Mouse (Mus musculus) myocyte (in vitro differentiated cells): ENCODE measurements around the gene Gm10277. TPM values are rescaled to one million over a fixed set of nuclear protein-coding genes. Genes with fewer than 3 reads are reported as not detected.
A peak's percentile ranks its signal among the peaks of the same experiment; 100 is the strongest.

Experiments used
- H3K27me3 ChIP-seq: one replicate; pipeline ENCODE4 v1.6.1; 2011; ENCODE audit not compliant: control insufficient read depth, insufficient read depth, insufficient read length
- H3K36me3 ChIP-seq: one replicate; pipeline ENCODE4 v1.6.1; 2011; ENCODE audit not compliant: control insufficient read depth, insufficient read depth
- H3K4me2 ChIP-seq: one replicate; pipeline ENCODE4 v1.6.1; 2011; ENCODE audit warnings: low read depth, control low read depth
- H3K4me3 ChIP-seq: one replicate; pipeline ENCODE4 v1.5.1; 2011; ENCODE audit warnings: mild to moderate bottlenecking, control low read depth, moderate library complexity
- H3K79me2 ChIP-seq: one replicate; pipeline ENCODE4 v1.6.1; 2011; ENCODE audit not compliant: control insufficient read depth, insufficient read depth
- H3ac ChIP-seq: one replicate; pipeline ENCODE4 v1.6.1; 2011; ENCODE audit not compliant: control insufficient read depth, insufficient read length
- CEBPB ChIP-seq: IDR thresholded peaks from 2 replicates; pipeline ENCODE4 v1.6.1; 2011; ENCODE audit warnings: mild to moderate bottlenecking, moderate library complexity; ENCODE audit not compliant: poor library complexity, insufficient read depth, severe bottlenecking
- E2F4 ChIP-seq: IDR thresholded peaks from one replicate; pipeline ENCODE4 v1.6.1; 2011; ENCODE audit warnings: mild to moderate bottlenecking, control low read depth, moderate library complexity; ENCODE audit not compliant: insufficient read depth
- MAX ChIP-seq: IDR thresholded peaks from one replicate; pipeline ENCODE4 v1.6.1; 2011; ENCODE audit warnings: low read depth, mild to moderate bottlenecking, control low read depth
- MYOD1 ChIP-seq, 3 experiments: IDR thresholded peaks; one replicate each; pipeline ENCODE4 v1.6.1; 2011; ENCODE audit warnings: control low read depth in 2 of 3, low read depth in 2 of 3, mild to moderate bottlenecking in 2 of 3, moderate library complexity in 1 of 3; ENCODE audit not compliant: insufficient read length in 2 of 3, control insufficient read depth in 1 of 3
- MYOG ChIP-seq, 3 experiments: IDR thresholded peaks; one replicate each; pipeline ENCODE4 v1.6.1; 2011; ENCODE audit warnings: control low read depth in 2 of 3, low read depth in 2 of 3, mild to moderate bottlenecking in 2 of 3; ENCODE audit not compliant: insufficient read length in 2 of 3, control insufficient read depth in 1 of 3, insufficient read depth in 1 of 3
- POLR2A ChIP-seq: IDR thresholded peaks from one replicate; pipeline ENCODE4 v1.6.1; 2011; ENCODE audit warnings: low read depth, mild to moderate bottlenecking, control low read depth, moderate library complexity; ENCODE audit not compliant: insufficient read length
- POLR2AphosphoS2 ChIP-seq: IDR thresholded peaks from one replicate; pipeline ENCODE4 v1.6.1; 2011; ENCODE audit warnings: low read depth, control low read depth; ENCODE audit not compliant: insufficient read length
- REST ChIP-seq: IDR thresholded peaks from one replicate; pipeline ENCODE4 v1.6.1; 2011; ENCODE audit warnings: mild to moderate bottlenecking, control low read depth, moderate library complexity; ENCODE audit not compliant: insufficient read depth, insufficient read length
- SRF ChIP-seq: IDR thresholded peaks from one replicate; pipeline ENCODE4 v1.6.1; 2011; ENCODE audit warnings: low read depth; ENCODE audit not compliant: control insufficient read depth, insufficient read length
- TCF12 ChIP-seq: IDR thresholded peaks from one replicate; pipeline ENCODE4 v1.6.1; 2011; ENCODE audit warnings: mild to moderate bottlenecking, control low read depth; ENCODE audit not compliant: poor library complexity, insufficient read depth, severe bottlenecking
- TCF3 ChIP-seq: IDR thresholded peaks from one replicate; pipeline ENCODE4 v1.6.1; 2011; ENCODE audit warnings: low read depth, control low read depth; ENCODE audit not compliant: insufficient read length
- USF1 ChIP-seq: IDR thresholded peaks from one replicate; pipeline ENCODE4 v1.6.1; 2011; ENCODE audit warnings: low read depth, mild to moderate bottlenecking, control low read depth, moderate library complexity
- polyA plus RNA-seq: library from polyadenylated mRNA; unstranded; fragments of >200 nt; fragmentation: generic; extraction: Trizol; gene quantifications from one replicate; pipeline ENCODE4 v1.2.1, GENCODE M21; 2012; ENCODE audit warnings: missing spikeins

Gm10277 gene
- polyA plus RNA-seq, 1 experiment, result 0.07 TPM

- no peak overlapping the region for H3K4me2 ChIP-seq
- TF ChIP-seq USF1, result no peak
Measured at GRCm38 (mm10) chr11:77790286-77790685, 2.7 kb upstream of the Gm10277 start.

GRCm38 (mm10) chr11:77789512-77789911 is 2.0 kb upstream of the Gm10277 start:
- peaks cover 11% of the 10 kb centered on the region for H3K79me2 ChIP-seq
- H3ac ChIP-seq, result no peak overlapping the region
- no peak overlapping the region for H3K4me2 ChIP-seq
- H3K27me3 ChIP-seq, result no peaks in the 10 kb centered on the region
- H3K4me3 ChIP-seq, result no peak overlapping the region
- TF ChIP-seq USF1 (no peak), TCF3 (no peak), MYOG (IDR thresholded peaks at IDR 0.05; ENCODE audit: control insufficient read depth in 1 of 3, insufficient read depth in 1 of 3, insufficient read length in 2 of 3, low read depth in 2 of 3) (no peak), MYOD1 (IDR thresholded peaks at IDR 0.05; ENCODE audit: control insufficient read depth in 1 of 3, insufficient read length in 2 of 3, low read depth in 2 of 3) (no peak), E2F4 (no peak), POLR2AphosphoS2 (no peak), CEBPB (no peak)
- no peaks in the 10 kb centered on the region for H3K36me3 ChIP-seq

More at GRCm38 (mm10) chr11:77790286-77790685, 2.7 kb upstream of the Gm10277 start:
- Histone ChIP-seq H3ac (no peak overlapping the region), H3K79me2 (peaks cover 10% of the 10 kb centered on the region), H3K4me3 (no peak overlapping the region), H3K27me3 (no peaks in the 10 kb centered on the region), H3K36me3 (no peaks in the 10 kb centered on the region)

- no peak overlapping the region for H3K4me3 ChIP-seq
- H3K36me3 ChIP-seq, result no peaks in the 10 kb centered on the region
- no peak overlapping the region for H3ac ChIP-seq
- no peaks in the 10 kb centered on the region for H3K27me3 ChIP-seq
- TF ChIP-seq TCF12 (no peak), CEBPB (no peak), SRF (no peak), MYOD1 (IDR thresholded peaks at IDR 0.05; ENCODE audit: control insufficient read depth in 1 of 3, insufficient read length in 2 of 3, low read depth in 2 of 3) (peak in 2 of 3 experiments; percentile 34 to 76), MYOG (IDR thresholded peaks at IDR 0.05; ENCODE audit: control insufficient read depth in 1 of 3, insufficient read depth in 1 of 3, insufficient read length in 2 of 3, low read depth in 2 of 3) (peak in 1 of 3 experiments; percentile 73)
- peaks cover 4% of the 10 kb centered on the region for H3K79me2 ChIP-seq
- H3K4me2 ChIP-seq, result peak overlapping the region; percentile 56
Measured at GRCm38 (mm10) chr11:77785768-77786561, 1.6 kb downstream of the Gm10277 start.

DNA sequence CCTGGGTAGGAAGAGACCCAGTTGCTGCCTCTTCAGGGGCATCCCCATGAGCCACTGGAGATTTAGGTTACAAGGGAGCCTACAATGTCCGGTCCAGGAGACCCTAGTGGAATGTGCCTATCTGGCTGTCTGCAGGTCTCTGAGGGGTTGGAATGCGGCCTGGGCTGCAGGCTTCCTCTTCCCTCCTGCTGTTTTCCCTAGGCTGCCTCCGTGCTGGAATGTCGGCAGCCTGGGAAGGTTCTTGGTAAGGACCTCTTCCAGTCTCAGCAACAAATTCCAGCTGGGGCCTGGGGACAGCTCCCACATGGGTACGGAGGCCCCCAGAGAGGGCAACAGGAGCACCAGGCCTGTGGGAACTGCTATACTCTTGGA is 2.2 kb downstream of the Gm10277 start:
- no peak overlapping the region for H3ac ChIP-seq
- TF ChIP-seq USF1 (no peak), POLR2A (no peak), MAX (no peak), MYOD1 (IDR thresholded peaks at IDR 0.05; ENCODE audit: control insufficient read depth in 1 of 3, insufficient read length in 2 of 3, low read depth in 2 of 3) (no peak), E2F4 (no peak), REST (no peak), POLR2AphosphoS2 (no peak), CEBPB (no peak)
- H3K4me2 ChIP-seq, result peak overlapping the region; percentile 56
- H3K79me2 ChIP-seq, result peaks cover 4% of the 10 kb centered on the region
- H3K36me3 ChIP-seq, result no peaks in the 10 kb centered on the region
- no peaks in the 10 kb centered on the region for H3K27me3 ChIP-seq
- H3K4me3 ChIP-seq, result no peak overlapping the region

- TF ChIP-seq POLR2AphosphoS2 (no peak), MYOG (IDR thresholded peaks at IDR 0.05; ENCODE audit: control insufficient read depth in 1 of 3, insufficient read depth in 1 of 3, insufficient read length in 2 of 3, low read depth in 2 of 3) (no peak), MYOD1 (IDR thresholded peaks at IDR 0.05; ENCODE audit: control insufficient read depth in 1 of 3, insufficient read length in 2 of 3, low read depth in 2 of 3) (no peak), TCF3 (no peak), MAX (no peak), POLR2A (no peak), REST (no peak), TCF12 (no peak), CEBPB (no peak), USF1 (no peak), E2F4 (no peak)
- H3K79me2 ChIP-seq, result peaks cover 4% of the 10 kb centered on the region
Measured at GRCm38 (mm10) chr11:77784894-77785293, 2.7 kb downstream of the Gm10277 start.

More at GRCm38 (mm10) chr11:77784894-77785293, 2.7 kb downstream of the Gm10277 start:
- no peak overlapping the region for H3ac ChIP-seq
- H3K4me3 ChIP-seq, result no peak overlapping the region
- peak overlapping the region; percentile 56 for H3K4me2 ChIP-seq
- no peaks in the 10 kb centered on the region for H3K36me3 ChIP-seq
- H3K27me3 ChIP-seq, result no peaks in the 10 kb centered on the region
